Mouse (Mus musculus) ES-E14 (cell line): ENCODE results near the gene Cand1.
A peak's percentile ranks its signal among the peaks of the same experiment; 100 is the strongest.

Source experiments
- CHD2 ChIP-seq: IDR thresholded peaks from 2 replicates; pipeline ENCODE4 v1.6.1; 2014; ENCODE audit warnings: mild to moderate bottlenecking, low read depth, low read length, inconsistent platforms
- HCFC1 ChIP-seq: IDR thresholded peaks from 2 replicates; pipeline ENCODE4 v1.6.1; 2012; ENCODE audit warnings: low read length, inconsistent platforms, borderline replicate concordance; ENCODE audit not compliant: insufficient read depth
- MAFK ChIP-seq: IDR thresholded peaks from 2 replicates; pipeline ENCODE4 v1.6.1; 2014; ENCODE audit warnings: mild to moderate bottlenecking, low read depth, low read length, inconsistent platforms; ENCODE audit not compliant: insufficient read depth
- ZC3H11A ChIP-seq: IDR thresholded peaks from 2 replicates; pipeline ENCODE4 v1.6.1; 2012; ENCODE audit warnings: low read depth, mild to moderate bottlenecking, inconsistent platforms, low read length, borderline replicate concordance
- ZNF384 ChIP-seq: IDR thresholded peaks from 2 replicates; pipeline ENCODE4 v1.6.1; 2012; ENCODE audit warnings: low read depth, low read length, inconsistent platforms

- peak; percentile 92 for TF ChIP-seq HCFC1
- peak; percentile 94 for TF ChIP-seq CHD2
- no peak for TF ChIP-seq MAFK
- no peak for TF ChIP-seq ZNF384
- TF ChIP-seq ZC3H11A = no peak
Measured at GRCm38 (mm10) chr10:119239969-119240721, at the start of gene Cand1.
